Mouse (Mus musculus): Measurements from ENCODE around the gene Gm11037.

DNA sequence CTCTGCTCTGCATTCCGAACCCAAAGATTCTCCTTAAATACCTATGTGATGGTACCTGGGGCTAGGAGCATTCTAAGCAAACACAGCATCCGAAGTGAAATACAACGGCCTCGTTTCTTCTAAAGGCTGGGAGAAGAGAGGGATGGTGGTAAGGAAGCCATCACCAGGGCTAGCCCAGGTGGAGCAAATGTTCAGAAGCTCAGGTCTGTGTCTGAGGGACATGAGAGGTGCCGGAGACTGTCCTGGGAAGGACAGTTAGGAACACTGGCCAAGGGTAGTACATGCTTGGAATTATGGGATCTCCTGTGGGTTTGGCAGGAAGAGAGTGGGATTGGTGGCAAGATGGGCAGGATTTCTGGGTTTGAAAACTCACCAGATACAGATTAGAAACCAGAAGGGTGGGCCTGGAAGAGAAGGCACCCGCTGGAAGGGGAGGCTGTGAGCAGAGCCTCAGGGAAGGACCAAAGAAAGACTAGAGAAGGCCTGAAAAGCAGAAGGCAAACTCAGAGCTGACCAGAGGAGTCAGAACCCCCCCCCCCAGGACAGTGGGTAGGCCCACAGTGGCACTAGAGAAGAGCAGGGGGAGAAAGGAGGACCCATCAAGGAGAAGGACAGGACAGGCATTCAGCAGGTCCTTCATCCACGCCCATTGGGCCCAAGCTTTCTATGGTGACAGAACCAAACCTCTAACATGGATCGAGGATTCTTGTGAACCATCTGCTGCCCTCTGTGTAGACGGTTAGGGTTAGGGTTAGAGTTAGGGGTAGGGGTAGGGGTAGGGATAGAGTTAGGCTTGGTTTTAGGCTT is 7.9 kb upstream of the Gm11037 start:
- TF ChIP-seq POLR2A (IDR thresholded peaks at IDR 0.05; ENCODE audit: insufficient read length, low read depth) (no peak), E2F4 (IDR thresholded peaks at IDR 0.05; ENCODE audit: insufficient read depth) (no peak)
